Mouse (Mus musculus) limb, embryonic 11.5 days (tissue): ENCODE data around the gene Zcchc8. TPM values are rescaled to one million over a fixed set of nuclear protein-coding genes. Genes with fewer than 3 reads are reported as not detected.

ENCODE experiments used
- ATAC-seq: fragments of 200-750 bp; cut with Nextera tagmentation; 2 replicates; pipeline ENCODE4 v1.8.0; 2017; ENCODE audit warnings: low read depth; ENCODE audit not compliant: insufficient number of reproducible peaks, low FRiP score, low TSS enrichment
- DNase-seq: peaks from one replicate; pipeline ENCODE4 v3.0.0-alpha.2; 2015; ENCODE audit warnings: low spot score
- H3K27ac ChIP-seq: fragments of 300-500 bp; sonication (generic); replicated peaks from 2 replicates; pipeline ENCODE4 v1.5.1; 2014; ENCODE audit warnings: low read depth, mild to moderate bottlenecking, low read length
- H3K27me3 ChIP-seq: fragments of 300-500 bp; sonication (generic); 2 replicates; pipeline ENCODE4 v1.6.1; 2014; ENCODE audit warnings: mild to moderate bottlenecking, low read length, mixed read lengths; ENCODE audit not compliant: control insufficient read depth, insufficient read depth
- H3K36me3 ChIP-seq: fragments of 300-500 bp; sonication (generic); 2 replicates; pipeline ENCODE4 v1.6.1; 2014; ENCODE audit warnings: mild to moderate bottlenecking, low read length, moderate library complexity, mixed read lengths; ENCODE audit not compliant: control insufficient read depth, insufficient read depth
- H3K4me1 ChIP-seq: fragments of 300-500 bp; sonication (generic); 2 replicates; pipeline ENCODE4 v1.6.1; 2014; ENCODE audit warnings: low read length, mixed read lengths; ENCODE audit not compliant: control insufficient read depth, insufficient read depth
- H3K4me2 ChIP-seq: fragments of 300-500 bp; sonication (generic); 2 replicates; pipeline ENCODE4 v1.6.1; 2014; ENCODE audit warnings: low read depth, mild to moderate bottlenecking, moderate library complexity; ENCODE audit not compliant: severe bottlenecking
- H3K4me3 ChIP-seq: fragments of 300-500 bp; sonication (generic); 2 replicates; pipeline ENCODE4 v1.5.1; 2014; ENCODE audit warnings: low read depth, low read length
- H3K9ac ChIP-seq: fragments of 300-500 bp; sonication (generic); 2 replicates; pipeline ENCODE4 v1.6.1; 2014; ENCODE audit warnings: mild to moderate bottlenecking, low read length
- H3K9me3 ChIP-seq: fragments of 300-500 bp; sonication (generic); 2 replicates; pipeline ENCODE4 v1.6.1; 2016; ENCODE audit warnings: low read length; ENCODE audit not compliant: control insufficient read depth
- WGBS: fragments of 180-500 bp; shearing (Covaris S2); extraction: QIAGEN DNeasy Blood & Tissue Kit; methylation state at CpG from one replicate; pipeline ENCODE4 v1.1.7; 2014; 5-methylcytosine and 5-hydroxymethylcytosine counted together
- polyA plus RNA-seq: library from polyadenylated mRNA; unstranded; fragments of >200 nt; fragmentation: Nextera tagmentation; extraction: Ambion mirVana; gene quantifications from 2 replicates; pipeline ENCODE4 v1.2.1, GENCODE M21; 2014

The Zcchc8 gene
- polyA plus RNA-seq, 1 experiment from 2014 or later: 100 TPM

- Histone ChIP-seq H3K27me3 (no peaks in the 10 kb centered on the region), H3K4me3 (no peak overlapping the region), H3K27ac (no peak overlapping the region), H3K9me3 (no peaks in the 10 kb centered on the region), H3K9ac (no peak overlapping the region), H3K4me1 (peaks cover 12% of the 10 kb centered on the region), H3K36me3 (peaks cover 2% of the 10 kb centered on the region; the same call in 1 of the 2 replicates), H3K4me2 (no peak overlapping the region)
- WGBS: 50% methylated on average over 5 of the region's 5 CpGs
- ATAC-seq (no peak), DNase-seq (no peak)
Measured at GRCm38 (mm10) chr5:123679546-123680263, 41.2 kb downstream of the Zcchc8 start.

- no peak overlapping the region for H3K4me2 ChIP-seq
- no peak for ATAC-seq
- H3K4me3 ChIP-seq: no peak overlapping the region
- no peaks in the 10 kb centered on the region for H3K27me3 ChIP-seq
- H3K4me1 ChIP-seq: peaks cover 12% of the 10 kb centered on the region
- H3K36me3 ChIP-seq: peaks cover 2% of the 10 kb centered on the region; the same call in 1 of the 2 replicates
- no peak overlapping the region for H3K27ac ChIP-seq
- 66% methylated on average over 3 of the region's 3 CpGs for WGBS
- no peaks in the 10 kb centered on the region for H3K9me3 ChIP-seq
- DNase-seq: no peak
- no peak overlapping the region for H3K9ac ChIP-seq
Measured at GRCm38 (mm10) chr5:123679106-123679505, 41.8 kb downstream of the Zcchc8 start.

- Histone ChIP-seq H3K27ac (no peak overlapping the region), H3K36me3 (peaks cover 2% of the 10 kb centered on the region; the same call in 1 of the 2 replicates), H3K4me2 (no peak overlapping the region), H3K9ac (no peak overlapping the region), H3K4me1 (peaks cover 13% of the 10 kb centered on the region), H3K27me3 (no peaks in the 10 kb centered on the region), H3K4me3 (no peak overlapping the region), H3K9me3 (no peaks in the 10 kb centered on the region)
- no peak for ATAC-seq
- no peak for DNase-seq
- WGBS: 91% methylated on average over 9 of the region's 9 CpGs
Measured at GRCm38 (mm10) chr5:123675717-123676116, 45.2 kb downstream of the Zcchc8 start.

- DNase-seq (no peak), ATAC-seq (no peak)
- peaks cover 2% of the 10 kb centered on the region; the same call in 1 of the 2 replicates for H3K36me3 ChIP-seq
- no peak overlapping the region for H3K4me3 ChIP-seq
- 30% methylated on average over 3 of the region's 3 CpGs for WGBS
- H3K4me1 ChIP-seq: peaks cover 18% of the 10 kb centered on the region
- H3K9me3 ChIP-seq: no peaks in the 10 kb centered on the region
- no peak overlapping the region for H3K27ac ChIP-seq
- H3K4me2 ChIP-seq: no peak overlapping the region
- no peaks in the 10 kb centered on the region for H3K27me3 ChIP-seq
- H3K9ac ChIP-seq: no peak overlapping the region
Measured at GRCm38 (mm10) chr5:123675221-123675620, 45.7 kb downstream of the Zcchc8 start.

- ATAC-seq (no peak), DNase-seq (no peak)
- Histone ChIP-seq H3K27ac (no peak overlapping the region), H3K27me3 (no peaks in the 10 kb centered on the region), H3K4me2 (no peak overlapping the region), H3K36me3 (no peaks in the 10 kb centered on the region), H3K9me3 (no peaks in the 10 kb centered on the region), H3K4me1 (peaks cover 13% of the 10 kb centered on the region), H3K4me3 (no peak overlapping the region), H3K9ac (no peak overlapping the region)
- WGBS: 79% methylated on average over 3 of the region's 3 CpGs
Measured at GRCm38 (mm10) chr5:123671473-123671820, 49.5 kb downstream of the Zcchc8 start.

GRCm38 (mm10) chr5:123670800-123671472 is 50.0 kb downstream of the Zcchc8 start:
- ATAC-seq (no peak), DNase-seq (no peak)
- H3K4me1 ChIP-seq: peaks cover 13% of the 10 kb centered on the region
- H3K4me3 ChIP-seq: no peak overlapping the region
- no peaks in the 10 kb centered on the region for H3K9me3 ChIP-seq
- H3K4me2 ChIP-seq: no peak overlapping the region
- WGBS: 26% methylated on average over 14 of the region's 14 CpGs
- no peak overlapping the region for H3K27ac ChIP-seq
- no peaks in the 10 kb centered on the region for H3K36me3 ChIP-seq
- H3K9ac ChIP-seq: no peak overlapping the region
- no peaks in the 10 kb centered on the region for H3K27me3 ChIP-seq

GRCm38 (mm10) chr5:123669991-123670799 is 50.7 kb downstream of the Zcchc8 start:
- 0 out of 2 replicates have a peak overlapping the region, but pooled peaks have one; percentile 39 for H3K27ac ChIP-seq
- ATAC-seq: no peak
- H3K4me1 ChIP-seq: peaks cover 13% of the 10 kb centered on the region
- H3K4me3 ChIP-seq: no peak overlapping the region
- WGBS: 60% methylated on average over 9 of the region's 9 CpGs
- H3K9ac ChIP-seq: no peak overlapping the region
- H3K27me3 ChIP-seq: no peaks in the 10 kb centered on the region
- no peaks in the 10 kb centered on the region for H3K36me3 ChIP-seq
- no peaks in the 10 kb centered on the region for H3K9me3 ChIP-seq
- no peak for DNase-seq
- no peak overlapping the region for H3K4me2 ChIP-seq

GRCm38 (mm10) chr5:123667915-123668314 is 53.0 kb downstream of the Zcchc8 start:
- no peak for ATAC-seq
- no peak overlapping the region for H3K27ac ChIP-seq
- peaks cover 13% of the 10 kb centered on the region for H3K4me1 ChIP-seq
- H3K4me3 ChIP-seq: no peak overlapping the region
- no peak overlapping the region for H3K4me2 ChIP-seq
- H3K9ac ChIP-seq: no peak overlapping the region
- no peaks in the 10 kb centered on the region for H3K36me3 ChIP-seq
- H3K27me3 ChIP-seq: no peaks in the 10 kb centered on the region
- no peak for DNase-seq
- 91% methylated on average over 12 of the region's 12 CpGs for WGBS
- no peaks in the 10 kb centered on the region for H3K9me3 ChIP-seq
